Mouse (Mus musculus): Measurements from ENCODE around the gene Gstm1.
"Not testable (repeated sequence)": the region's sequence is repeated elsewhere in the genome, so short reads cannot be mapped to it uniquely, and the experiment has no call there.

Gstm1 gene

DNA sequence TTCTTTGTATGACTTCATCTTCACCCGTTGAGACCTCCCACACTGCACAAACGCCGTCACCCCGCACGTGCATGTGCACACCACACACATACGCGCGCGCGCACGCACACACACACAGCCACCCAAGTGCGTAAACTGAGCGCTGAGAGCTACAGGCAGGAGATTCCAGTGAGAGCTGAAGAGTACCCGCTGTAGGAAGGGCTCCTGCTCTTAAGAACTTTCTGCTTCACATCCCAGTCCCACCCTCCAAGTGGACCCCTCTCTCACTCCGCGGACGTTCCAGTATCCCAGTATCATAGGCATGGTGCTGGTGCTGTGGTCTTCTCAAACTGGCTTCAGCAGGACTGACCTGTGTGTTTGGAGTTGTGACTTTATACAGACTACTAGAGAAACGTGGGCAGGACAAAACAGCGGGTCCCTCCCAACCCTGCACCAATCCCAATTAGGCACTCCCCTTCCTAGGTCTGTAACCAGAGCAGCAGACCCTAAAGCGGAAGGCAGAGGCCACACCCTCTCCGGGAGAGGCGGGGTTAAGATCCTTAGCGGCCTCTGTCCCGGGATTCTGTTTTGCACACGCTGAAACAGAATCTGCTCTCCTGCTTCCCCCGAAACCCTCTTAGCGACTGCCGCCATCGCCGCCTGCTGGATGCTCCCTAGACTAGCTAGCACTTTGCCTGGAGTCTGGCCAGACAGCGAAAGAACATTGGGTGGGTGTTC, at the start of gene Gstm1:
TSS of gene Gstm1 (minus strand) at position 501 of the 717 bp plus-strand sequence.
- DNase-seq (ENCODE audit: low spot score in 2 of 2), result peak; percentile 76 to 88

DNA sequence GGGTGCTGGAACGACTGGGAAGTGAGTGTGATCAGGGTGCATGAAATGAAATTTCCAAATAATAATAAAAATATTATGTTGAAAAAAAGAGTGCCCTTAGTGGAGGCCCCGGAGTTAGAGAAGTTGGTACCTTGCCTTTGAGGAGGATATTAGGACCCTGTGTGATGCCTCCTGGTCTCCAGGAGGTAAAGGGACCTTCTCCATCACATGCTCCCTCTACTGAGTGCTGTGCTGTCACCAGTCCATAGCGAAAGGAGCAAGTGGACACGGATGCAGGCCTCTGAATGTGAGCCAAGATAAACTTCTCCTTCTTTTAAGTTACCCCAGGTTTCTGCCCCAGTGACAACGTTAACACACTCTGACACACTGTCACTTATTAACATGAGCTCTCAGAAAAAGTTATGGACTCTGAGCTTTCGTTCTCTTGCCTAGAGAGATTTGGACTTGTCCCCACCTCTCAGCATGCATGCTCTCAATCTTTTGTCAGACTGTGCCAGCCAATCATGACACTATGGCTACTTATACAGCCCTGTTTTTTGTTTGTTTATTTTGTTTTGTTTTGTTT, 49.7 kb upstream of the Gstm1 start:
- DNase-seq (ENCODE audit: low spot score in 2 of 2), result no peak

DNA sequence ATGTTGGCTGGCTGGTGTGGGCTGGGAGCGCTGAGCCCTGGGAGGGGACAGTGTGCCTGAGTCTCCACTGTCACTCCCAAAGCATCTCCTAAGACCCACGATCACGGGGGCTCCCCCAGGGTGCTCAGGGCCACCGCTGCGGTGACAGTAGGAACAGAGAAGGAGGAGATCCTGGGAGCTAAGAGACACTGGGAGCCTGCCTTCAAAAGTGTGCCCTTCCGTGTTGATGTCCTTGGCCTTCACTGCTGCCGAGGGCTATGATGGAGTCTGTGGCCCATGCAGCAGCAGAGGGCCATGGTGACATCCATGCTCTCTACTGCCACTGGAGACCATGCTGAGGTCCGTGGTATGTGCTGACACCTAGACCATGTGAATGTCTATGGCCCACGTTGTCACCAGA, 47.8 kb upstream of the Gstm1 start:
- DNase-seq (ENCODE audit: low spot score in 2 of 2), result no peak

DNA sequence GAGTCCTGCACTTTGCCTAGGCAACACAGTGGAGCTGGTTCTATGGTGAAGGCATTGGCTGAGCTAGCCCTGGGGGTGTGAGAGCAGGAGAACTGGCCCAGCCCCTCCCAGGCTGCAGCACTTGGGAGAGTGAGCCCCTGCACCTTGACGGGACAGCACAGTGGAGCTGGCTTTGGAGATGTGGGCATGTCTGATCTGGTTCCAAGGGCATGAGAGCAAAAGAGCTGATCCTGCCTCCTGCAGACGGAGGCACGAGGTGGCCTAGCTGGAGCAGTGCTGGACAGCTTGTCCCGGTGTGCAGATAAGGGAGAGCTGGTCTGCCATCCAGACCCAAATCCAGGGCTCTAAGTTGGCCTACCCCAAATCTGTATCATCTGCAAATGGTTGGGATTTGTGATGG, 46.9 kb upstream of the Gstm1 start:
- no peak for DNase-seq (ENCODE audit: low spot score in 2 of 2)

DNA sequence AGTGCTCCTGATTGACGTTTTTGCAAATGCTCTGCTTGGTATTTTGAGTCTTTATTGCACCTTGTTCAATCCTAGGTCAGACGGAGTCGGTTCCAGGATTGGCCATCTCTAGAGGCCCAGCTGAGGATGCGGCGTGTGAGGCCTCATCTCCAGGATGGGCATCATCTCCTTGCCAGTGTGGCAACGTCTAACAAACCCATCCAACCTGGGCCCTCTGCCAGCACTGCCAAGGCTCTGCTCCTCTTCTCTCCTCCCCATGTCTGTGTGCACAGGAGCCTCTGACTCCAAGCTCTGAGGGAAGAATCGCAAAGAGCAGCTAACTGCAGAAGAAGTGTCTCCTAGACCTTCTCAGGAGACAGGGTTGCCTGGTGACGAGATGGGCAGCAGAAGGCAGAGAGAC, 44.9 kb upstream of the Gstm1 start:
- no peak for DNase-seq (ENCODE audit: low spot score in 2 of 2)

DNA sequence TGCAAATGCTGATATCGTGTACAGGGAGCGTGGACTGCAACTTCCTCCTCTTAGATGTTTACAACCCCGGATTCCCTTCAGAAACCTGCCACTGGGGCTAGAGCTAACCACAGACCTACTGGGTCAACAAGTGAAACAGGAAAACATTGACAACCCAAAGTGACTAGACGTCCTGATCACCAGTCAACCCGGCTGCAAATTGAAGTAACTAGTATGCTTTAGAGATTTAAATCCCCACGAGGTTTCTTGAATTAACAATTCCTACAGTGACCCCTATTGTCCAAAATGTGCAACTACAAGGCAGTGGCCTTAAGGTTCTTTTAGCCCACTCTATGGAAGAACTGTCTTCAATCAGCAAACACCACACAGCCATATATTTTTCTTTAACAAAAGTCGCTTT, 43.6 kb upstream of the Gstm1 start:
- DNase-seq (ENCODE audit: low spot score in 2 of 2), result no peak

DNA sequence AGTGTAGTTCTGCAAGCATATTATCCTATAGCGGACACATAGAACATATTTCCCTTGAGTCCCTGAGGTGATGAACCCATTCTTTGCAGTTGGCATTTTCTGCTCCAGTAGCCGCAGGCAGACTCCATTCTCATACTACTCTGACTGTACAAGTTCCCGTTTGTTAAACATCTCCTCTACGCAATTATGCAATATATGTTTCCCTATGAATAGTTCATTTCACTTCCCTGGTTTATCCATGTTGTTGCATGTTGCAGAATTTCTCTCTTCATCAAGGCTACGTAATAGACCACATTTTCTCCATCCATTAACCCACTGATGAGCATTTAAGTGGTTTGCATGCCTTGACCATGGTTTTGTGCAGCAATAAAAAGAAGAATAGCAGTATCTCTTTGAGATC, 32.7 kb upstream of the Gstm1 start:
- no peak for DNase-seq (ENCODE audit: low spot score in 2 of 2)

DNA sequence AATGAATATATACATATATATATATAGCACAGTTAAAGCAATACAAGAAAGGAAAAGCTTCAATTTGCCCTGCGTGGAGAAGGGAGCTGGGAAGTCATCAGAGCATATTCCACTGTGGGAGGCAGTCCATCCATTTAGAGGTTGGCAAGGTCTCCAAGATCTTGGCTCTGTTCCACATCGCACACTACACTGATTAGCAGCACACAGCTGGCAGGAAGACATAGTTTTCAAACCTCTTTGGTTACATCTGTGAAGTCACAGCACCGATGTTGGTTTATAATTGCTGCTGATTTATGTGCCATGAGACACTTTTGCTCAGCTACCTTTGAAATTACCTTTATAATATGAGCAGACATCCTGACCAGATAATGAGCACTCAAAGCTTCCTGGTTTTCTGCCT, 30.5 kb upstream of the Gstm1 start:
- no peak for DNase-seq (ENCODE audit: low spot score in 2 of 2)

DNA sequence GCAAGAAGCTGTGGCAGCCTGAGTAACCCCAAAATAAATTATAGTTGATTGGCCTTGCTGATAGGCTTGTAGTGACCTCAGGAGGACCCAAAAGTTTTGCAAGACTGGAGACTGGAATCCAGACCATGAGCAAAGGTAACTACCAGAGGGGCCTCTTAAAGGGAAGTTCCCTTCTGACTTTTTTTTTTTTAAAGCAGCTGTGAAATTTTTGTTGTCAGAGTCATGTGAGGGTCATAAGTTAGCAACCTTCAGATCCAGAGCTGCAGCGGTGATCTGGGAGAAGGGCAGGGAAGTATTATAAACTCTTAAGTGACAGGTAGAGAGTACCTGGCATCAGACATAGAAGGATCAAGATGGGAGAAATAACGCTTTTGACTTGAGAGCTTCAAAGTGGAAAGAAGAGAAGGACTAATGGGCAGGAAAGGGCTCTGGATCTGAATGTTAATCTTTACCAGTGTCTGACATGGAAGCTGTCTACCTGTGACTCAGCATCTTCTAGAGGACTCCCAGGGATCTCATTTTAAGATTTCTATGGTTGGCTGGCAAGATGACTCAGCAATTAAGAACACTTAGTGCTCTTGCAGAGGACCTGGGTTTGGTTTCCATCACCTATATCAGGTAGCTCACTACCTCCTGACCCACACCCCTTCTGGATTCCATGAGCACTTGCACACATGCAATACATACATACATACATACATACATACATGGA, 29.3 kb upstream of the Gstm1 start:
- no peak for DNase-seq (ENCODE audit: low spot score in 2 of 2)

DNA sequence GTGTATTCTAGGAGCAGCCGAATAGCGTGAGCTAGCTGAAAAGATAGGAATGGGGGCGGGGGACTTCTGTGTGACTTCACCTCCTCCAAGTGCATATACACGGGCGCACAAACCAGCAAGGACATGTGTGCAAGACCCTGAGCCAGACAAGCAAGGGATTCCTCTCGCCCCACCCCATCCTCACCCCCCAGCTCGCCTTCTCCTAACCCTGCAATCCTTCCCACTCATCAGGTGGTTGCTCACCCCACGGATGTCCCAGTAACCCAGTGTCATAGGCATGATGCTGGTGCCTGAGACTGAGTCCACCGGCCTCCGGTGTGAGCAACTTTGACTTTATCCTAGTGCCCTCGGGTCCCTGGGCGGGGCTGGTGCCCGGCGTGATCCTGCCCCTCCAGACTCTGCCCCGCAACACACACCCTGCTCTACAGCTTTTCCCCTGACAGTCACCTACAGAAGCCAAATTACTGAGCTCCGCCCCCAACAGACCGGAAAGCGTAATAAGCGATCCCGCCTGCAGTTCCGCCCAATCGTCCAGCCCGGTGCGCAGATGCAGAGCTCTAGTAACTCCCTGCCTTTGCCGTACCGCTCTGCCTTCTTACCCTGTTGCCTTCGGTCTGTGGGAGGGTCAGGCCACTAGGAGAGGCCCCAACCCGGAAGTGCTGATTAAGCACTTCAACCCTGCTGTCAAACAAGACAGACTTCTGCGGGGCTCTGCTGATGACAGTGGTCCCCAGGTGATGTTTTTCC, 26.8 kb upstream of the Gstm1 start, which contains the start of gene Gstm4:
TSS of gene Gstm4 (minus strand) at position 501 of the 747 bp plus-strand sequence.
- DNase-seq (ENCODE audit: low spot score in 2 of 2), result peak; percentile 61 to 77

DNA sequence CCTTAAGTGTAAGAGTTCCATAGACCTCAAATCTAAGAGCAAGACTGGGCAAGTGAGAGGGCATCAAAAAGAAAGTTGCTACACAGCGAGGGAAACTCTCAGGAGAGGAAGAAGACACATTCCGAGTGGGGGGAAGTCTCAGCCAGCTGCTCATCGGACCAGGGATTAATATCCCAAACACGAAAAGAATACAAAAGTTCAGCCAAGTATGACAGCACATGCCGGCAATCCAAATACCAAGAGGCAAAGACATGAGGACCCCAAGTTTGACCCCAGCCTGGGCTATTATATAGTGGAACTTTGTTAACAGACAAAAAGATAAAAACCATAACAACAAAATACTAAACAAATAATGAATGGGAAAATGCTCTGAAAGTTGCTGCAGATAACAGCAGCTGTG, 15.4 kb upstream of the Gstm1 start:
- no peak for DNase-seq (ENCODE audit: low spot score in 2 of 2)

DNA sequence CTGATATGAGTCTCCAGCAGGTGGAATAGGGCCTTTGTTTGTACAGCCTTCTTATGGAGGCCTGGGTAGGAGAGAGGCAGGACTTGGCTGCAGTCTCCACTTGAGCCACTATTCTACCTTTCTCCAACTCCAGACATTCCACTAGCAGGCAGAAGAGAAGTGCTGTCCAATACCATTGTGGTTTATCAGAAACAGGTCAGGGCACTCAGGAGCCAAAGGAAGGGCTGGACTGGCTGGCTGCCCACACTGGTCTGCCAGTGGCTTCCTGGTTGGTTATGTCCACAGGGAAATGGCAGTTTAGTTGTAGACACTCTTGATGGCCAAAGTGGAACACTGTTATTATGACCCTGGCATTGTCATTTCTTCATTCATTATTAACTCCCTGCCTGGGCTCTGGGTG, 14.3 kb upstream of the Gstm1 start:
- no peak for DNase-seq (ENCODE audit: low spot score in 2 of 2)

DNA sequence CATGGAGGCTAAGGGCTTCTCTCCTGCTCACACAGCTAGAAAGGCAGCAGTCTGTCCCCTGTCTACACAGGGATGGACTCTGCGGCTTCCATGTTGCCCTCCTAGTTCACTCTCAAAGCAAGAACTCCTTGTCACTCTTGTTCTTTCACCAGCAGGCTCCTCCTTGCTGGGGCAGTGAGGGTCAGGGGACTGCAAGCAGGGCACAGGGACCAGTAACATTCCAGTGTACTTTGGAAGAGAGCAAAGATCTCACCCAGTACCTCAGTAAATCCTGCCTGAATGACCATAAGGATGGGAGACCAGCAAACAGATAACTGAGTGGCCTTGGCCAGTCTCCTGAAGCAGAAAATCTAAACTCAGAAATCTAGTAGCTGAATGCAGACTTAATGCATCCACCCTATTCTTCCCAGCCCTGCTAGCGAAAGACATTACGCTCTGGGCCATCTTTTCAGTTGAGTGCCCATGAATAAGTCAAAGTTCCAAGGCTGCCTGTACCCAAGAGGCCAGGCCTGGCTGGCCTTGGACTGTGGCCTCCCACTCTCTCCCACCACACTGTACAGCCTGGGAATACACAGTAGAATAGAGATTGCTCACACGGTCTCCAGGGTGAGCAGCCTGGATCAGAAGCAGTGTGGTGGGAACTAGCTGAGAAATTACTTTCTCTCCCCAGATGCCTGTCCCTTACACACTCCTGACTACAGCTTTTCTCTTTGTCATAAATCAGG, 11.0 kb upstream of the Gstm1 start:
- DNase-seq (ENCODE audit: low spot score in 2 of 2), result no peak

DNA sequence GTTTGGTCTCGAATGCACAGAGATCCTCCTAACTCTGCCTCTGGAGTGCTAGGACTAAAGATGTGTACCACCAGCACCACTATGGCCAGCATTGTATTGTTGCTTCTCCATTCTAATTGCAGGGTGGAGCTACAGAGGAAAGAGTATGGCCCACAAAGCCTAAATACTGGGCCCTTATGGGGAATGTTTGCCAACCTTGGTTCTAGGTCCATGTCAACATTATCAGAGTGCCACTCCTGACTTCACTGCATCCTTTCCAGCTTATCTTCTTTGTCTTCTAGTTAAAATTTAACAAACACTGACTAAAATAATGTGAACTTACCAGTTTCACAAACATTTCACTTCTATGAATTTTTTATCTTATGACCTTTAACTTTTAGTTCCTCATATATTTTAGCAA, 8.8 kb upstream of the Gstm1 start:
- no peak for DNase-seq (ENCODE audit: low spot score in 2 of 2)

DNA sequence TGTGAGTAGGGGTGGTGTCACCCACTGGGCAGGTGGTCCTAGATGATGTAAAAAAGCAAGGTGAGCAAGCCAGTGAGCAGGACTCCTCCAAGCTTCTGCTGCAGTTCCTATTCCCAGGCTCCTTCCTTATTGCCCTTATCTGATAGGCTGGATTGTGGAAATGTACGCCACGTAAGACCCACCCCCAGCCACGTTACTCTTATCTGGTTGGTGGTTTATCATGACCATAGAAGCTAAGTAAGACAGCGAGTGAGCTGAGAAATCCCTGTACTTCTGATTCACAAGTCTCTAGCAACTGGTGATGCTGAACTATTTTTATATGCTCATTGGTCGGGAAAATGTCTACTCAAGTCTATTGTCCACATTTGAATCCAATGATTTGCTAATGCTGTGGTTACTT, 8.3 kb upstream of the Gstm1 start:
- DNase-seq (ENCODE audit: low spot score in 2 of 2), result no peak

DNA sequence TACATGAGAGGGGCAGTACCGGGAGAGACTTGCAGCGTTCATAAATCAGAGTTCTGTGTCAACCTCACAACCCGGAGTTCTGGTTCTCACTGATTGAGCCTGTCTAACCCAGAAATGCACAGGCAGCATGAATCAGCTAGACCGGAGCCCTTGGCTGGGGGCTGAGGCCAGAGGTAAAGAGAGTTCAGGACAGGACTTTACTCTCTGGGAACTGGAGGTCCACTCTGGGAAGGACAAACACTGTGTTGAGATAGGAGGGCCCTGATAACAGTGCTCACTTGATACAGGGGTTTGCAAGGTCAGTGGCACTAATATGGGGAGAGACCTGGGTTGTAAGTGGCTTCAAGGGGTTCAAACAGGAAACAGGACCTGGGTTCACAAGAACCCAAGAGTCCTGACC, 7.5 kb upstream of the Gstm1 start:
- DNase-seq (ENCODE audit: low spot score in 2 of 2), result no peak

DNA sequence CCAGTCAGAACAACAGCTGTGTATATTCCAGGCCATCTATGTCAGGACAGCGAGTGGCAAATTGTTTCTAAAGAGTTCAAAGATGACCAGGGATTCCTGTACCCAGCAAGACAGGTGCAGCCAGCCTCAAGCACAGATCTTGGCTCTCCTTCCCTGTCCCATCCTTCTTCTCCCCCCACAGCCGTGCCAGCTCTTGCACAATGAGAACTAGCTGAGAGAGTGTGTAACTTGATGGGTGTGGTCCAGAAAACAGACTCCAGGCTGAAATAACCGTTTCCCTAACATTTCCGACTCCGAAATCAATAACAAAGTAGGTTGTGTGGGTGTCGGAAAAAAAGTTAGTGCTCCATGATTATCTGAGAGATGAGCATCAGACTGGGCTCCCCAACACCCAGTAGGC, 4.9 kb upstream of the Gstm1 start:
- no peak for DNase-seq (ENCODE audit: low spot score in 2 of 2)

DNA sequence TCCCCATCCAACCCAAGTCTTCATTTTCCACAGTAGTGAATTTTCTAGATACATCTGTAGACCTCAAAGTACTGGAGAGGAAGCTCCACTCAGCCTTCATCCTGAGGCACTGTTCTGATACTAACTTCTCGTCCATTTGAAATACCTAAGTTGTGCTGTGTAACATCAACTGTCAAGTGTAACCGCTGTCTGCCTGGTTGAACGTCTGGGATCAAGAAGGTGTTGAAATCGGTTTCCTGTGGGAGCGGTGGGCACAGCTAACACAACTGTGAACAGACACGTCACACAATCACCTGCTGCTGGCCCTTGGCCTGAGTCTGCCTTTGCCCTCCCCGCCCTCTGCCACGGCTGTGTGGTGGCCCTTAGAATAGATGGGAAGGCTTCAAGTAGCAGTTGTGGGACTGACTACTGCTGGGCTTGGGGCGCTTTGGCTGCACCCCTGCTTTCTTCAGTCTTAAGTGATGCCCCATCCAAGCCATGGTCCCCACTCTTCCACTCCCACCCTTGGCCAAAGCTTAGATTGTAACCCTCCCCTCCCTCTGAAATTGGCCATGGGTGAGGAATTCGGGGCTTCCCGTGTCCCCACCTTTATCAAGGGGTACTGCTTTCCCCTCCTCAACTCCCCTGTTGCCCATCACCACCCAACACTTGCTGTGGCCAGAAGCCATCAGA, 2.7 kb upstream of the Gstm1 start:
- DNase-seq (ENCODE audit: low spot score in 2 of 2), result not testable (repeated sequence)

DNA sequence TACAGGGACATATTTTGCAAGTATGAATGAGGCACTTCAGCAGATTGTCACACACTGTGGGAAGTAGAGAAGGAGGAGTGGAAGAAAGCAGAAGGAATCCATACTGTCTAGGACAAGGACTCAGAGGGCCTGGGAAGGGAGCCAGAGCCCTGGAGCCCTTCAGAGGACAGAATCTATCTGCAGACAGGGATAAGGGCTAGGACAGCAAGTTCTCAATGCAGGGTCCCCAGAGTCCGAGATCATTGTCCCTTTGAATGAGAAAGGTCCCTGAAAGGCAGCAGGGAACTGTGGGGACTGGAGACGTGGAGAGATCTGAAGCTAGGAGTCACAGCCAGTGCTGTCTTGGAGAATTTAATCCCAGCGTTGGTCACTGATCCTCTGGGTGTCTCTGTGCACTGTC, 1.5 kb upstream of the Gstm1 start:
- not testable (repeated sequence) for DNase-seq (ENCODE audit: low spot score in 2 of 2)

DNA sequence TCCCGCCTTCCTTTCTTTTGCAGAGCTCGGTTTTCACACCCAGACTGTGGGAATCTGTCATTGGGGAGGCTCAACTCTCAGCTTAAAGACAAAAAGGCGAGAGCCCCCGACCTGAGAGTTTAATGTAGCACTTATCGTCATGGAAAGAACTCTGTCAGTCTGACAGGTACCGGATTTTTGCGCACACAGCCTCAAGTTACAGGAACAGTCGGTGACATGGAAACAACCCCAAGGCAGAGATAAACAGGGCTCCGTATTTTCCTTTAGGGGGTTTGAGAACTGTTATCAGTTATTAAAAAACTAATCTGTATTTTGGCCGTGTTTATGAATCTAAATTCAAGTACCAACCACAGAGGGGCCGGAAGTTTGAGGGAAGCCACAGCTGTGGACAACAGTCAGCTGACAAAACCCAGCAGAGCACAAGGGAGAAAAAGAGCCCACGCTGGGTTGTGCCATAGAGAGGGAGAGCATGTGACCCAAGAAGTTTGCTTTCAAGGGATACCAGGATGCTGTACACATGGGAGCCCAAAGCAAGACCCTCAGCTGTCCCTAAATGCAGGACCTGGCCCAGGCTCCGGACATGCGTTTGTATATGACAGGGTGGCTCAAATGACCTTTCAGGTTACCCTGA, 532 bp upstream of the Gstm1 start:
- DNase-seq (ENCODE audit: low spot score in 2 of 2), result no peak

DNA sequence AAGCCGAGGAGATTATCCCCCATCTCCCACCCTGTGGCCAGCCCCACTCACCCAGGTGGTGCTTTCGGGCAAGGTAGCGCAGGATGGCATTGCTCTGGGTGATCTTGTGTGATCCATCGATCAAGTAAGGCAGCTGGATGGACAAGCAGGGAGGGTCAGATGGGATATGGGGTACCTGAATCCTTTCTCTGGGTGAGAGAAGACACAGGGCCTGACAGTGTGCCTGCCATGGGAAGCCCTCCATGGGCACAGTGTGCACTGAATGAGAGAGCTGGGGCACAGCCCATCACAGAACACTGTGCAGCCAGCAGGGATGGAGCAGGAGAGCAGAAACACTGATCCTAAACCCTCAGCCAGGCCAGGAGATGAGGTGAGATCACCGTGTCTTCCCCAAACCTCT, 1.3 kb downstream of the Gstm1 start:
- DNase-seq (ENCODE audit: low spot score in 2 of 2), result not testable (repeated sequence)
